Mouse (Mus musculus) ES-Bruce4 (cell line): ENCODE data around the gene Cep295nl.
A peak's percentile ranks its signal among the peaks of the same experiment; 100 is the strongest.

Experiments
- CTCF ChIP-seq: IDR thresholded peaks from one replicate; pipeline ENCODE4 v1.8.1; 2011; ENCODE audit warnings: low read depth, low read length
- EP300 ChIP-seq: IDR thresholded peaks from 2 replicates; pipeline ENCODE4 v1.6.1; 2011; ENCODE audit warnings: low read depth, low read length; ENCODE audit not compliant: insufficient read depth
- POLR2A ChIP-seq: IDR thresholded peaks from one replicate; pipeline ENCODE4 v1.8.1; 2011; ENCODE audit warnings: low read length; ENCODE audit not compliant: insufficient read depth

DNA sequence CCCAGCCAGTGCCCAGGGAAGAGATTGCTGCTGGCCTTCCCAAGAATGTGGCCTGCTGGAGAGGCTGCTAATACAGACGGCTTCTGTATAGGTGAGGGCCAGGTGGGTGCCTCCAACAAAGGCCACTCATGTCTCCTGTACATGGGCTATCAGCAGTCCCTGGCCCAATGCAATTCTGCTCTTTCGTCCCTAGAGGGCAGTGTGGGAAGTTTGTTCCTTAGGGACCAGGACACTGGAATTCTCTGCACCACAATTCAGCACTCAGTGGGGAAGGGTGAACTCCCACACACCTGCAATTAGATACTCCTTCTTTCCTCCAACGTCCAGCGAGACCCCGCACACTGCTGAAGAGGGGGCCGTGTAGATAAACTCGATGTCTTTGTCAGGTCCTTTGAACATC, 25.2 kb downstream of the Cep295nl start:
- TF ChIP-seq POLR2A (no peak), CTCF (peak; percentile 90), EP300 (no peak)
